Comparison of ENCODE assay signal across 8 mouse cellular contexts in the genomic region with DNA sequence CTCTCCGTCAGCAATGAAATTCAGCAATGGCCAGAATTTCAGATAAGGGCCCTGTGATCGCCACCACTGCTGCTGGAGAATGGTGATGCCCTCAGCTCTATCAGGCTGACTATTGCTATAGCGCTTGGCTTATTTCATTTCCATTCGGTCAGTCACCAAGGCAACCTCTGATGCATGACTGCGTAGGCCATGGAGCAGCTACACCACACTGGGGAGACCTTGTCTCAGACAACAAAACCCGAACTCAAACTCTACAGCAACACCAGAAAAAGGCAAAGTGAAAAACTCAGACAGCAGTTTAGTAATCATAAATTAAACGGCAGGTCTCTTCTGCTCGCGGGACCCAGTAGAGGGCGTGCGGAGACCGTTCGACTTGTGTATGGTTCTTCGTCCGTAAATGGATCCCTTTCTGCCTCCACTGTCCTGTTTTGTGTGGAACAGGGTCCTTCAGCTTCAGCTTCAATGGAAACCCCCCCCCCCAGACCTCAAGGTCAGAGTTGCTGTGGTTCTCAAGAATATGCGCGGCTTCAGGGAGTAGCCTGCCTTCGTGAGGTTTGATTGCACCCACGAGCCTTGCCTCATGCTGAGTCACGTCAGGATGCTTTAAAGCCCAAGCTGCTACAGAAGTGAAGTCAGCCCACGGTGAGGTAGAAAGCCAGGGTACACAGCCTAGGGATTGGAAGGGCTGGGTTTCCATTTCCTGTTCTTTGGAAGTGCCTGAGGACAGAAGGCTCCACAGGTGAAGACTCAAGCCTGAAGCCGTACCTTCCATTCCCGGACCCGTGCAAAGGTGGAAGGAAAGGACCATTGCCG. TPM values are rescaled to one million over a fixed set of nuclear protein-coding genes. Genes with fewer than 3 reads are reported as not detected.
A peak's percentile ranks its signal among the peaks of the same experiment; 100 is the strongest.
DNase-seq lines count a peak whose midpoint lies in the region; ATAC-seq and TF ChIP-seq lines count a peak whose summit lies in the region.

No protein-coding gene starts in this region.

- H3K4me2 ChIP-seq in forebrain, embryonic 15.5 days (replicated peaks) = peak overlapping the region; percentile 34
- no peak overlapping the region for H3K4me2 ChIP-seq in liver, postnatal 0 days (ENCODE audit: low read depth, low read length)

- intact Hi-C loops in gastrocnemius, postnatal 14 days (cut with DNase I; ENCODE audit: low total_unique reads) = no loop called here

- WGBS in forebrain, embryonic 15.5 days = 36% methylated on average over 25 of the region's 25 CpGs
- WGBS in liver, postnatal 0 days (ENCODE audit: insufficient replicate concordance) = 33% methylated on average over 25 of the region's 25 CpGs

- no peaks in the 10 kb centered on the region for H3K36me3 ChIP-seq in forebrain, embryonic 15.5 days
- no peaks in the 10 kb centered on the region for H3K36me3 ChIP-seq in liver, postnatal 0 days (replicated peaks; ENCODE audit: insufficient read depth, low read length)

- H3K27me3 ChIP-seq in forebrain, embryonic 15.5 days = no peaks in the 10 kb centered on the region
- H3K27me3 ChIP-seq in liver, postnatal 0 days (ENCODE audit: insufficient read depth, low read length) = no peaks in the 10 kb centered on the region

- 0 out of 2 replicates have a peak, but pooled peaks cover 3% of the 10 kb centered on the region for H3K4me1 ChIP-seq in forebrain, embryonic 15.5 days
- no peaks in the 10 kb centered on the region for H3K4me1 ChIP-seq in liver, postnatal 0 days (ENCODE audit: insufficient read depth)

- no peak for ATAC-seq in forebrain, embryonic 15.5 days (replicated peaks)
- no peak for ATAC-seq in liver, postnatal 0 days

- no peak for TF ChIP-seq EP300 in liver, postnatal 0 days (IDR thresholded peaks at IDR 0.05; ENCODE audit: low read depth)

- no peaks in the 10 kb centered on the region for H3K9me3 ChIP-seq in forebrain, embryonic 15.5 days
- no peaks in the 10 kb centered on the region for H3K9me3 ChIP-seq in liver, postnatal 0 days (ENCODE audit: low read length)

- no peak overlapping the region for H3K9ac ChIP-seq in forebrain, embryonic 15.5 days (replicated peaks)
- no peak overlapping the region for H3K9ac ChIP-seq in liver, postnatal 0 days (replicated peaks)

- TF ChIP-seq CTCF in liver, postnatal 0 days (IDR thresholded peaks at IDR 0.05; ENCODE audit: low read depth) = peak; percentile 41

- DNase-seq in gastrocnemius, postnatal 10 days = peak; percentile 12
- no peak for DNase-seq in gastrocnemius, postnatal 14 days
- peak; percentile 52 for DNase-seq in NIH3T3 (ENCODE audit: low read depth)
- DNase-seq in kidney, postnatal 14 days = peak; percentile 10
- DNase-seq in liver, postnatal 0 days = no peak
- peak; percentile 65 for DNase-seq in testis, postnatal 10 days (ENCODE audit: low spot score)
- no peak for DNase-seq in gastrocnemius, postnatal 25 days

- 0 out of 2 replicates have a peak overlapping the region, but pooled peaks have one; percentile 14 for H3K4me3 ChIP-seq in forebrain, embryonic 15.5 days
- no peak overlapping the region for H3K4me3 ChIP-seq in liver, postnatal 0 days (ENCODE audit: low read depth, low read length)

- no peak overlapping the region for H3K27ac ChIP-seq in forebrain, embryonic 15.5 days (replicated peaks)
- no peak overlapping the region for H3K27ac ChIP-seq in liver, postnatal 0 days (ENCODE audit: low read depth)

RNA-seq across cellular contexts. Expression of gene Msx2, which starts 30.5 kb away (rescaled TPM):
- under 1 TPM in 1 of 2 experiments, not detected in 1; 0.23 TPM for total RNA-seq in gastrocnemius, postnatal 10 days (2021)
- total RNA-seq in gastrocnemius, postnatal 14 days (2021) = under 1 TPM in 1 of 2 experiments, not detected in 1; 0.18 TPM
- 0.41 and 0.70 TPM in 2 replicates for polyA plus RNA-seq in forebrain, embryonic 15.5 days (2015; fragmentation: Nextera tagmentation; extraction: Ambion mirVana)
- polyA plus RNA-seq in liver, postnatal 0 days (2015; fragmentation: Nextera tagmentation; extraction: Ambion mirVana) = not detected in 2 replicates
- under 1 TPM; 0.20 to 0.21 TPM for total RNA-seq in gastrocnemius, postnatal 25 days (2021)

Comparison
In these comparisons a context has a peak if more than half of its experiments do, and no peak if none do; other contexts are left out.
1. DNase-seq: peak in gastrocnemius, postnatal 10 days (single experiment), NIH3T3 (single experiment), kidney, postnatal 14 days (single experiment) and testis, postnatal 10 days (single experiment); none in gastrocnemius, postnatal 14 days (single experiment), liver, postnatal 0 days (single experiment) and gastrocnemius, postnatal 25 days (single experiment).